ENCODE assay signal across 15 mouse cellular contexts in the genomic region with DNA sequence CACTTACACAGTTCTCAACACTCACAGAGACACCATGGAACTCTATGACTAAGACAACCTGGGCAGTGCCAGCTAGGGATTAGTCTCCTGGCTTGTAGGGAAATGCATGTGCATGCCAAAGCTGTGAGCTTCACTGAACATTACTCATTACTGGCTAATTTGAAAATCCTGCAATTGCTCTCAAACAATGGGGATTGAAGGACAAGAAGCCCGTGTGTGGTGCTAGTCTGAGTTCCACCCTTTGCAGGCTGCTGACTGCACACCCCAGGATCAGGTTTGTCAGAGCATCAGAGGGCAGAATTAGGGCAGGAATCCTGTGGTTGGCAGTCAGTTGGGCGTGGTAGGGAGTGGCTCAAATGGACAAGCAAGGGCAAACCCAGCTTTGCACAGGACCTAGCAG. TPM values are rescaled to one million over a fixed set of nuclear protein-coding genes. Genes with fewer than 3 reads are reported as not detected.
A peak's percentile ranks its signal among the peaks of the same experiment; 100 is the strongest.
DNase-seq lines count a peak whose midpoint lies in the region; ATAC-seq and TF ChIP-seq lines count a peak whose summit lies in the region.
"Had no signal": no experiment of that assay in that cellular context is flagged by ENCODE, and none has a peak within 500 bp of the region (broad histone marks: within the 10 kb centered on the region; RNA-seq: fewer than 3 reads in every experiment).

No protein-coding gene starts in this region.

- no peaks in the 10 kb centered on the region for H3K4me1 ChIP-seq in forebrain, postnatal 0 days (ENCODE audit: insufficient read depth)
- no peaks in the 10 kb centered on the region for H3K4me1 ChIP-seq in heart, adult 2 months (ENCODE audit: control insufficient read depth, insufficient read depth, low read length)

- H3K27ac ChIP-seq in forebrain, postnatal 0 days (ENCODE audit: low read depth, low read length): no peak overlapping the region
- H3K27ac ChIP-seq in heart, adult 2 months: no peak overlapping the region

- H3K4me3 ChIP-seq in forebrain, postnatal 0 days (ENCODE audit: low read depth, low read length): no peak overlapping the region
- H3K4me3 ChIP-seq in heart, adult 2 months: no peak overlapping the region

- no peaks in the 10 kb centered on the region for H3K79me2 ChIP-seq in heart, adult 2 months (replicated peaks; ENCODE audit: control insufficient read depth, insufficient read depth, low read length)

- DNase-seq in frontal cortex, postnatal 36 days (ENCODE audit: low spot score in 2 of 2): peak; percentile 9 to 43
- no peak for DNase-seq in frontal cortex, postnatal 14 days (ENCODE audit: low spot score in 2 of 2)
- DNase-seq in urinary bladder, adult 18-20 months (ENCODE audit: low spot score in 2 of 2): peak; percentile 51 to 66
- DNase-seq in urinary bladder, postnatal 10 days (ENCODE audit: low spot score): no peak
- DNase-seq in forebrain, postnatal 0 days: peak; percentile 56
- DNase-seq in urinary bladder, postnatal 25 days (ENCODE audit: low spot score): peak; percentile 23
- DNase-seq in heart, adult 2 months: no peak
- DNase-seq in lung, adult 18-20 months: no peak
- DNase-seq: lung, postnatal 10 days had no signal

- TF ChIP-seq CTCF in forebrain, postnatal 0 days (IDR thresholded peaks at IDR 0.05; ENCODE audit: low read depth): no peak
- TF ChIP-seq CTCF in heart, adult 2 months (IDR thresholded peaks at IDR 0.05): no peak

- peak; percentile 89 for ATAC-seq in forebrain, postnatal 0 days
- ATAC-seq: midbrain, embryonic 16.5 days had no signal

- no peak overlapping the region for H3K4me2 ChIP-seq in forebrain, postnatal 0 days (ENCODE audit: low read depth)

- intact Hi-C loops in heart, adult 2 months (cut with DNase I): no loop called here

- no peak overlapping the region for H3K9ac ChIP-seq in forebrain, postnatal 0 days
- H3K9ac ChIP-seq in heart, adult 2 months (ENCODE audit: low read depth, low read length): no peak overlapping the region

- TF ChIP-seq POLR2A in heart, adult 2 months (IDR thresholded peaks at IDR 0.05; ENCODE audit: insufficient read depth, low read depth, low read length): no peak

- no peaks in the 10 kb centered on the region for H3K27me3 ChIP-seq in forebrain, postnatal 0 days (ENCODE audit: insufficient read depth, low read length)
- no peaks in the 10 kb centered on the region for H3K27me3 ChIP-seq in heart, adult 2 months (ENCODE audit: control insufficient read depth, insufficient read depth, low read length)

- no peak for TF ChIP-seq EP300 in heart, adult 2 months (IDR thresholded peaks at IDR 0.05; ENCODE audit: insufficient read depth, low read depth, low read length)

- H3K36me3 ChIP-seq in forebrain, postnatal 0 days (ENCODE audit: insufficient read depth): no peaks in the 10 kb centered on the region
- H3K36me3 ChIP-seq in heart, adult 2 months (ENCODE audit: control insufficient read depth, insufficient read depth, low read length): no peaks in the 10 kb centered on the region

- WGBS in forebrain, postnatal 0 days: 19% methylated on average over 2 of the region's 2 CpGs
- 71% methylated on average over 2 of the region's 2 CpGs for WGBS in heart, adult 2 months

- no peaks in the 10 kb centered on the region for H3K9me3 ChIP-seq in forebrain, postnatal 0 days (ENCODE audit: low read length)

RNA-seq across cellular contexts. Expression of a gene that starts 15.2 kb away (rescaled TPM):
- not detected in 2 replicates for total RNA-seq in forebrain, postnatal 0 days (2014; rRNA removed)
- not detected in 2 replicates for polyA plus RNA-seq in forebrain, postnatal 0 days (2015; fragmentation: Nextera tagmentation; extraction: Ambion mirVana)
- total RNA-seq in heart, adult 2 months (2021): not detected
- not detected in 2 replicates for polyA plus RNA-seq in heart, adult 2 months (2012; rRNA removed)
- total RNA-seq: layer of hippocampus, adult 18-20 months had no signal
- polyA plus RNA-seq: cerebellum, adult 2 months; heart, embryonic 14.5 days; limb, embryonic 14.5 days; midbrain, embryonic 16.5 days; stomach, embryonic 14.5 days had no signal

RNA-seq across cellular contexts. Expression of a gene that starts 17.5 kb away (rescaled TPM):
- not detected in 2 replicates for total RNA-seq in forebrain, postnatal 0 days (2014; rRNA removed)
- 0.70 TPM in 1 of 2 replicates, not detected in the other for polyA plus RNA-seq in forebrain, postnatal 0 days (2015; fragmentation: Nextera tagmentation; extraction: Ambion mirVana)
- not detected for total RNA-seq in heart, adult 2 months (2021)
- not detected in 2 replicates for polyA plus RNA-seq in heart, adult 2 months (2012; rRNA removed)
- total RNA-seq: layer of hippocampus, adult 18-20 months had no signal
- polyA plus RNA-seq: cerebellum, adult 2 months; heart, embryonic 14.5 days; midbrain, embryonic 16.5 days; stomach, embryonic 14.5 days had no signal

RNA-seq across cellular contexts. Expression of a gene that starts 41.5 kb away (rescaled TPM):
- 20.5 and 28.5 TPM in 2 replicates for total RNA-seq in forebrain, postnatal 0 days (2014; rRNA removed)
- polyA plus RNA-seq in forebrain, postnatal 0 days (2015; fragmentation: Nextera tagmentation; extraction: Ambion mirVana): 4.1 and 7.3 TPM in 2 replicates
- total RNA-seq in heart, adult 2 months (2021): 10 to 100 TPM; 29.4 to 35.3 TPM
- 11.1 and 23.7 TPM in 2 replicates for polyA plus RNA-seq in heart, adult 2 months (2012; rRNA removed)

Comparison
In these comparisons a context has a peak if more than half of its experiments do, and no peak if none do; other contexts are left out.
1. DNase-seq: peak in frontal cortex, postnatal 36 days (2 of 2), urinary bladder, adult 18-20 months (2 of 2), forebrain, postnatal 0 days (single experiment) and urinary bladder, postnatal 25 days (single experiment); none in frontal cortex, postnatal 14 days (0 of 2), urinary bladder, postnatal 10 days (single experiment), heart, adult 2 months (0 of 2) and lung, adult 18-20 months (0 of 2).